Mouse (Mus musculus) urinary bladder, postnatal 14 days (tissue): ENCODE measurements at regions not wholly inside any gene's neighbourhood (a gene's known extent, or its start where the extent isn't known, plus 50 kb on each side); places are given as distances from the start of the nearest gene placed in this dataset.
A peak's percentile ranks its signal among the peaks of the same experiment; 100 is the strongest.

Source experiments
- DNase-seq: peaks from one replicate; pipeline ENCODE4 v3.0.0; 2021; ENCODE audit warnings: low spot score

DNA sequence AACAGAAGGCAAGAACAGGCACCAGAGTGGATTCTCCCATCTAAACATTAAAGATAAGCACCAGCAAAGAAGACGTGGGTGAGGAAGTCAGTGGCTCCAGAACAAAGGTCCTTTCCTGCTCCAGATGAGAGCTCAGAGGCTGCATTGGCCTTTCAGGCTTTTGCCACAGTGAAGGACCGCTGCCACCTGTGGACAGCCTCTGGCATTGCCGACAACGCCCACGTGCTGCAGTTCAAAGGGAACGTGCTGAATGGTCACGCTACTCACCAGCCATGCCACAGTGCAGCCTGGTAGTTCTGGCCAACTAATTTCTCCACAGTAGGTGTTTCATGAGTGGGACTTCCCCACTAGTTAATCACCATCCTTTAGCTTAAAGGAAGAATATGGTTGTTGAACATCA lies 365.1 kb downstream of the Dmrt2 start:
- peak; percentile 74 for DNase-seq

- no peak for DNase-seq
Measured at GRCm38 (mm10) chr19:26051478-26052215, 379.4 kb downstream of the Dmrt2 start.

- no peak for DNase-seq
Measured at GRCm38 (mm10) chr19:26059668-26060067, 387.5 kb downstream of the Dmrt2 start.

- DNase-seq: no peak
Measured at GRCm38 (mm10) chr19:26068553-26068952, 396.3 kb downstream of the Dmrt2 start.

- no peak for DNase-seq
Measured at GRCm38 (mm10) chr19:26069908-26070307, 397.7 kb downstream of the Dmrt2 start.

GRCm38 (mm10) chr19:26088318-26088717 lies 416.1 kb downstream of the Dmrt2 start:
- DNase-seq: no peak

GRCm38 (mm10) chr19:26091386-26091785 lies 419.2 kb downstream of the Dmrt2 start:
- no peak for DNase-seq

DNA sequence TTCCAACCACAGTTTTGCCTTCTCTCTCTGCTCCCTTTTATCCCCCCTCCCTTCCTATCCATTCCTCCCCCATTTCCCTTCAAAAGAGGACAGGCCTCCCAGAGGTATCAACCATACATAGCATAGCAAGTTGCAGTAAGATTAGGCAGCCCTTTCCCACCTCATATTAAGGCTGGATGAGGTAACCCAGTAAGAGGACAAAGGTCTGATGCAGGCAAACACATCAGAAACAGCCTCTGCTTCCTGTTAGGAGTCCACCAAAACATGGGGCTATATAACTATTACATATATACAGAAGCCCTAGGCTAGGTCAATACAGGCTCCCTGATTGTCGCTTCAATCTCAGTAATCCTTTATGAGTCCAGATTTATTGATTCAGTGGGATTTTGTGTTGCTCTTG lies 421.6 kb downstream of the Dmrt2 start:
- DNase-seq: no peak

DNA sequence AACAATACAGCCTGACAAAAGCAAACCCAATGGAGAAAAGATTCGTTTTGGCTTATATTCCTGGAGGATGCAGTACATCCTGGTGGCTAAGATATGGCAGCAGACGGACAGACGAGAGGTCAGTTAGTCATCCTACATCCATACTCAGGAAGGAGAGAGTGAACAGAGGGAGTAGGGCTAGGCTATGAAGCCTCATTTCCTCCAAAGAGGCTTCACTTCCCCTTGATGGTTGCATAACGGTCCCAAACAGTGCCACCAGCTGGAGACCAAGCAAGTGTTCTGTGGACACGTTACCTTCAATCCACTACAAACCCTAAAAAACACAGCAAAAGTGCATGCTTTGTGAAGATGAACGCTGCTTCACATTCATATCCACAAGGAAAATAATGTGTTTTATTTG lies 442.1 kb downstream of the Dmrt2 start:
- DNase-seq: no peak

DNA sequence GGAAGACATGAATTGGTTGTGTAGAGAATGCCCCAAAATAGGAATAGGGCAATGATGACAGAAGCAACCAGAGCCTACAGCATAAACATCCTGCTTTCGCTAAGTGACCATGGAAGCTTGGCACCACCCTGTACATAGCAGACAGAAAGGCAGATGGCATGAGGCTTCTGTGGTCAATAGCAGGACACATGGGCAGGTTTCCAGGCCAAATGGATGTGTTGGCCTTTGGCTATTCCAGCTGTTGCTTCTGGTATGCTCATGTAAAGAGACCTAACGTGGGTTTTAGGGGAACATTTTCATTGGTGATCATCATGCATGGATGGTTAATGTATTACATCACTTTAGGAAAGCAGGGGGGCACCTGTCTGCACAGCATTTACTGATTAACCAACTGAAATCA lies 456.2 kb downstream of the Dmrt2 start:
- no peak for DNase-seq

GRCm38 (mm10) chr19:26134385-26134784 lies 462.2 kb downstream of the Dmrt2 start:
- no peak for DNase-seq

DNA sequence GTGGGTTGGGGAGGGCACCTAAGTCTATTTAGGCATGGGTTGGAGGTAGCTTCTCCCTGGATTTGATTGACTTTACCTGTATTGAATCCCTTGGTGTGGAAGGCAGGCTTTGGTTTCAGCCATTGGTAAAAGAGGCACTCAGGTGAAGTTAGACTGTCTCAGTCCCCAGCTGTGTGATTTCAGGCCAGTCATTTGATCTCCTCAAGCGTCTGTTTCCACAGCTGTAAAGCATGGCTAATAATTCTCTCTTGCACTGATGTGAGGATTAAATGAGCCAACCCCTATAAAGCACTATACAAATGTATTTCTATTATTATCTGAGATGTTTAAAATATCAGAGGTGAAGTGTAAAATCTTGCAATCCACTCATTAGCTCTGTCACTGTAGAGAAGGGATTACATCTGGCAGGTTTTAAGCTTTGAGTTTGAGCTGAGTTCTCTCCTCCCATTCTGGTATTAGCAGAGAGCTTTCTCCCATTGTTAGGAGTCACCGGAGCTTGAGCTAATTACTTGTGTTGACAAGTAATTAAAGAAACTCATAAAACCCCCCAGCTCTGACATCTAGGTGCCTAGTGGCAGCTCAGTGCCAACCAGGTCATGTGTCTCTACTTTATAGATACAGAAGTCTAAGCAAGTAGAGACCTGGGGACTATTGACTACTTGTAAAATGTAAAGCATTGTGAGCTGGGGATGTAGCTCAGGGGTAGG lies 463.3 kb downstream of the Dmrt2 start:
- no peak for DNase-seq

- DNase-seq: no peak
Measured at GRCm38 (mm10) chr19:26140647-26141046, 464.2 kb upstream of the Smarca2 start.

DNA sequence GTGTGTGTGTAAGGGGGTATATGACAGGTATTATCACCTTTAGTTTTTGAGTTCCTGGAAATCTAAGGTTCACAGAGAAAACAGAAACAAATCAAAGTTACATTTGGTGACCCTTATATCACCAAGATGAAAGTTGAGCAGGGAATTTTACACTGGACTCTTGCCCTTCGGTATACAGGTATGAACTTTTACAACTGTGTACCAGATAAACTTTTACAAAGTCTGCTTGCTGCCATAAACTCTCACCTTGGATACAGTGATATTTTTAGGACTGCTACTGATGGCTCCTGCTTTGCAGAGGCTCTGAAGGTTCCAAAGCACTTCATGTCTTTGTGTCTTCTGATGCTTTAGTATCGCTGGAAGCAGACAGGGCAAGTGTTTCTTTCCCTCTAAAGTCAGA lies 461.3 kb upstream of the Smarca2 start:
- no peak for DNase-seq

- no peak for DNase-seq
Measured at GRCm38 (mm10) chr19:26151216-26151615, 453.6 kb upstream of the Smarca2 start.

- DNase-seq: no peak
Measured at GRCm38 (mm10) chr19:26164993-26165392, 439.9 kb upstream of the Smarca2 start.

DNA sequence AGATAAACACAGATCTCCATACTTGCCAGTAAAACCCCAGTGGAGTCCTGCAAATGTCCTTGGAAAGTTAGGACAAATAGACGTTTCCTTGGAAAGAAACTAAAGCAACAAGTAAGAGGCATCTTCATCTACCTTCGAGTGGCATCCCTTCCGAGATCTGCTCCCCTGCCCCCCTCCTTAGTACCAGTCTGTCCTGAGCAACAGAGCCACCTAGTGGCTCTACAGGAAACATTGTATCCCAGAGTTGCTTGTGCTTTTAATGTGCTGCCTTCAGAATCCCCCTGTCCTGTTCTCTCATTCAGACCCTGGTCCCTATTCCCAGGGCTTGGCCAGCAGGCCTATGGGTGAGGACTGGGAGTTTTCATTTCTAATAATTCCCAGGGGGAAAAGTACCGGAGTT lies 423.1 kb upstream of the Smarca2 start:
- DNase-seq: peak; percentile 4

DNA sequence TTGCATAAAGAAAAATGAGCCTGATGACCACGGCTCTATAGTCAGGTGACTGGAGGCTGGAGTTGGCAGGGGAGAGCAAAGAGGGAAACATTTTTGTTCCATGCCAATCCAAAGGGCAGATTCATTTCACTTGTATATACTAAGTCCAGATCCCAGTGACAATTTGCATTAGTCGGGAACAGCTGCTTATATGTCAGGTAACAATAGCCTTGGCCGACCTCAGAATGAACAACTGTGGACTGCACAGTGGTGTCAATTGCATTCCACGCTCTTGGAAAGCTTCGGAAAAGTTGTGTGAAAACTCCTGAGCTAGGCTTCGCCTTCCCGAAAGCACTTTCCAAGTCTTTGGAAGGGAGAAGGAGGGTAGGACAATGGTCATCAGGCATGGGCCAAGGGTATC lies 419.8 kb upstream of the Smarca2 start:
- DNase-seq: no peak

GRCm38 (mm10) chr19:26190803-26191202 lies 414.0 kb upstream of the Smarca2 start:
- no peak for DNase-seq

GRCm38 (mm10) chr19:26193664-26194063 lies 411.2 kb upstream of the Smarca2 start:
- no peak for DNase-seq

DNA sequence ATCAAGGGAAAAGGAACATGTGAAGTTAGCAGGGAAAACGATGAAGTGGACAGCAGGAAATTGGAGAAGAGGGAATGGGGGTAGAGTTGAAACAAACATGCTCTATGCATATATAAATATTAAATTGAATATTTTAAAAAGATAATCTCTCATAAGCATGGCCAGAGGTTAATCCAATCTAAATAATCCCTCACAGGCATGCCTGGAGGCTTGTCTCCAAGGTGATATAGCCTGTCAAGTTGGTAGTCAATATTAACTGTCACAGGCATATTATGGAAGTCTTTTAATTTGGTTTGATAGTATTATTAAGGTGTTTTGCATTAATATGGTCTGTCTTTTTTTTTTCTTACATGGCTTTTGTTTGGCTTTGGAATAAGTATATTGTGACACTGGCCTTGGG lies 396.1 kb upstream of the Smarca2 start:
- DNase-seq: no peak

GRCm38 (mm10) chr19:26234539-26234938 lies 370.3 kb upstream of the Smarca2 start:
- no peak for DNase-seq

DNA sequence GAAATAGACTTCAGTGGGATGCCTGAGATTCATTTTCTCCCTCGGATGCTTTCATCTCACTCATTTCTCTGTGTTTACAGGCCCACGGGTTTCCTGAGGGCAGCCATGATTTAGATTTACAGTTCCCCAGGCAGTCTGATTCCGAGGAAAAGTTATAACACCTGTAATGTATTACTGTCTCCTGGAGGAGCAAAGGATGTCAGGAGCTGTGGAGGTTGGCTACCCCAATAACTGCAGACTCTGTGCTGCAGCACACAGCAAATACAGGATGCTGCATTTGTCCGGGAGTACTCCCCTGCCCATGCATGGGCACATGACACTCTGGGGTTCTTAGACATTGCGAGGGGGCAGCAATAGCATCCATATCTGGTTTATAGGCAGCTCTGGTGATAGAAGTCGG lies 360.8 kb upstream of the Smarca2 start:
- DNase-seq: no peak

- no peak for DNase-seq
Measured at GRCm38 (mm10) chr19:26249751-26250150, 355.1 kb upstream of the Smarca2 start.
